Mouse (Mus musculus): Measurements from ENCODE around the gene Nubp1.
A peak's percentile ranks its signal among the peaks of the same experiment; 100 is the strongest.

Gene Nubp1

DNA sequence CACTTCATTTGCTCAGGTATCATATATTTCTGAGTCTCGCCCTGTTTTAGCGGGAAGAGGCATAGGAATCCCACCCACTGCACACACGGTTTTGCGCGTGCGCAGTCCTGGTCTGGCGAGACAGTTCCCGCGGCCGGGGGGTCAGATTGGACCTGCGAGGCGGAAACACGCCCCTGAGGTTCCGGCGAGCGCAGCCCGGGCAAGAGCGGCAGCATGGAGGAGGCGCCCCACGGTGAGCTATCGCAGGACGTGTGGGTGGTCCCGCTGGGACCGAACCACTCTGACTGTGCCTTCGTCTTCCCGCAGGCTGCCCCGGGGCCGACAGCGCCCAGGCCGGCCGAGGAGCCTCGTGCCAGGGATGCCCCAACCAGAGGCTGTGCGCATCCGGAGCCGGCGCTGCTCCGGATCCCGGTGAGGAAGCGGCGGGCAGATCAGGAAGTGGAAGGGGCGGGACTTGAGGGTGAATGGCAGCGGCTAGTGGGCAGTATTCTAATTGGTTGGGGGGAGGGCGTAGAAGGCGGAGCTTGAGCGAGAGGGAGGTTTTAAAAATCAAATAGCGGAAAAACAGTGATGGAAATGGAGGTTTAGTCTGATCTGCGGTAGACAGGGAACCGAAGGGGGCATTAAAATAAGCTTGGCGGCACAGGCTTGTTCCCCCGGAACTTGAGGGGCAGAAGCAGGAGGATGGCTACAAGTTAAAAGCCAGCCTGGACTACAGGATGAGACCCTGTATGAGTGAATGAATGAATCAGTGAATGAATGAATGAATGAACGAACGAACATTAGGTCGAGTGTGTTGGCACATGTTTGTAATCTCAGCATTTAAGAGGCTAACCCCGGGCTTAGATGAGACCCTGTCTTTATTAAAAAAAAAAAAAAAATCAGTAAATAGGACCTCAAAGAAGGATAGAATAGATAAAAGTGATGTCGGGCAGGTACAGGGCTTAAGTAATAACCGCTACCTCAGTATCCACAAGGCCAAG lies at the start of gene Nubp1:
Gene Nubp1 (plus strand): TSS at position 185 of the 983 bp plus-strand sequence.
- peak; percentile 86 to 87 for DNase-seq (ENCODE audit: low spot score in 2 of 2)

DNA sequence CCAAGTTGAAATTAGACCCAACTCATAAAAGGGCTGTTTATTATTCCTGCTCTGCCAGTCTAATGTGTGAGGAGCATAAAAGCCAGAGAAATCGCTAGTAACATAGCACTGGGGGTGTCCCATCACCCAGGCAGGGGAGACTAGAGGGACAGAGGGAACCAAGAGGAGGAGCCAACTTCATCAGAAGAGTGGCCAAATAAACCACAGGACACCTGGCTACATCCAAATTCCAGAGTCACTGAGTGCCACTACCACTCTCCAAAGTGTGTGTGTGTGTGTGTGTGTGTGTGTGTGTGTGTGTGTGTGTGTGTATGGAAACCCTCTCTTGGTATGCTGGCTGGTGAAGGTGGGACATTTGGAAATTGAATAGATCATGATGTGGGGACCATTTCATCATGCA lies 48.7 kb upstream of the Nubp1 start:
- DNase-seq (ENCODE audit: low spot score in 2 of 2) = no peak

DNA sequence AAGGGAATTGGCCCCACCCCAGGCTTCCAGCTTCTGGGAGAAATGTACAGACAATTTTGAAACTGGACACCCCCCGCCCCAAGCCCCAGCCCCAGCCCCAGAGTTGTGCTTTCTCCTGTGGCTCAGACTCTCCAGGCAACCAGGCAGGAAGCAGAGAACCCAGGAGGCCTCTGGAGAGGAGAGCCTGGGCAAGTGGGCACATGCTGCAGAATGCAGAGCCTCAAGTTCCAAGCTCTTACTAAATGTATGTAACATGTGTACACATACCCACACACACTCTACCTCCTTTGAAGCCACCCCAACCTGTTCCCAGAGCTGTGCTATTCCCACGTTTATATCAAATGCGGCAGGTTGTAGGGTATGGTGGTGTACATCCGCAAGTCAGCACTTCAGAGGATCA lies 46.0 kb upstream of the Nubp1 start:
- no peak for DNase-seq (ENCODE audit: low spot score in 2 of 2)

DNA sequence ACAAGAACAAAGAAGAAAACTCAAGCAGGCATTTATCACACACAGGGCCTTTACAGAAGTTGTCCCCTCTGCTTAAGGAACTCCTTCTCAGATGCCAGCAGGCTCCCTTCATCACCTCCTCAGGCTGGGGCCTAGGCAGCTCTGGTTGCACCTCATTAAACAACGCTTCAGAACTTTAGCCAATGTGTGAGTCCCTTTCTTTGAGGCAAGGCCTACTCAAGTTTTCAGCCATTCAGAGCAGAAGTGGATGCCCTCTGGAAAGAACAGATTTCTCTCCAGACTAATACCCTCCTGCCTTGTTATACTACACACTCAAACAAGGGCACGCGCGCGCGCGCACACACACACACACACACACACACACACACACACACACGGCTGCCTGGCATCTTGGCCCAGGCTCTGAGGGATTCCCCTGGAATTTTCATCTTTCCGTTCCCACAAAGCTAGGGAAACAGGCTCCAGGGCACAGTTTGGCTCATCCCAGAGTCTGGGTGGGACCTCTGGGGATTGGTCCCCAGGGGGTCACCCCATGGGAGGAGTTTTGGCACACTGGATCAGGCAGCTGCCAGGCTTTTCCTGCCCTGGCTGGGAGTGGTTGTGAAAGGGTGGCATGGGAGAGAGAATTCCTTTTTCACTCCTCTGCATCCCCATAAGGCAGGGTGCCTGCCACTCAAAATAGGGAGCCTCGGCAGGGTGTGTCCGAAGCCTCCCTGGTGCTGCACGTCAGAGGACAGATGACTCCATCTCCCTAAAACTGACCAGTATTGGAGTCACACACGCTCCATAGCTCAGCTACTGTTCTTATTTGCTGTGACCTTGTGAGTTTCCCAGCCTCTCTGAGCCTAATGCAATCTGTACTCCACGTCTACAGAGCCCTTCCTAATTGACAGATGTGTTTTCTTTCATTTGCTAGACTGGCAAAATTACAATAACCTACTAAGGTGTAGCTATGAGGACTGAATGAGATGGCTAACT lies 45.2 kb upstream of the Nubp1 start:
- DNase-seq (ENCODE audit: low spot score in 2 of 2) = peak; percentile 21 to 59

DNA sequence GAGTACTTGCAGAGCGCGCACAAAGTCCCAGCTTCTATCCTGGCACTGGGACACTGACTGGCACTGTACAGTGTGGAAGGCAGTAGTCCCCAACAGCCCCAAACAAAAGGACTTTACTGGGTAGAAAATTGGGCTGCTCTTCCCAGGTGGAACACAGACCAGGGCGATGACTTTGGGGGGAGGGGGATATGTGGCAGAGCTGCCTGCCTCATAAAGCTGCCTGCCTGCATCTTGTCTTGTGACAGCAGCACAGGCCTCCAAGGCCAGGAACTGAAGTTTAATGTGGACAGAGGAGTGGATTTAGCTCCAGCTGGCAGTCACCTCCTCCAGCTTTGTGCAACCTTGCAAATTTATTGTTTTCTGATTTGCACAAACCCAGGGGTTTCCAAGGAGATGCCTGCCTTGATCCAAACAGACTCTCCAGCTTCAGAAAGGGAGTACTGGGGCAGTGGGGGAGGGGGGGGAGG lies 42.2 kb upstream of the Nubp1 start:
- DNase-seq (ENCODE audit: low spot score in 2 of 2) = no peak

DNA sequence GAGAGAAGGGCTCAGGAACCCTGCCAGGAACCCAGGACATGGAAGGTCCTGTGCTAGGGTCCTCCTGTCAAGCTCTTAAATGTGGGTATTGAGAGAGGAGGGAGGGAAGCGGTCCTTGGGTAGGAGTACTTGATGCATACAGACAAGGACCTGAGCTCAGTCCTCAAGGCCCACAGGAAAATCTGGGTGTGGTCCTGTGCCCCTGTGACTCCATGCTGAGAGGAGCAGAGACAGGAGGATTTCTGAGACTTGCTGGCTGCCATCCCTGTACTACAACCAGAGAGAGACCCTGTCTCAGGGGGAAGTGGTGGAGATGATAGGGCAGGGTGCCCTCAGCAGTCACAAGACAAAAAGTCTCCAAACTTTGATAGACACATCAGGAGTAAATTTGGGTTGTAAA lies 41.8 kb upstream of the Nubp1 start:
- no peak for DNase-seq (ENCODE audit: low spot score in 2 of 2)

DNA sequence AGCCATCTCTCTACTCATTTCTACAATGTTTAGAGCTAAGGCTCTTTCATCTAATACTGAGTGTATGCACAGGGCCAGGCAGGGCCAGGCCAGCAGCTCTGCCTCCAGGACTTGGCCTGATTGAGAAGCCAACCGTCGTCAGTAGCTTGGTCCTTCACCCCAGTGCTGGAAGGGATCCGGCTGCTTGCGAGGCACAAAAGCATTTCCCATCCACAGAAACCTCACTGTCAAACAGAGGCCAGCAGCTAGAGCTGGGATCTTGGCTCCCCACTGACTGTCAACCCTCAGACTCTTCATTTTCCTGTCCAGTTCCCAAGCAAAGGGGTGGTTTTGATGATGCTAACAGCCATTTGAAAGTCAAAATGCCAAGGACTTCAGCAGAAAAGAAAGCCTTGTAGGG lies 39.4 kb upstream of the Nubp1 start:
- DNase-seq (ENCODE audit: low spot score in 2 of 2) = no peak

DNA sequence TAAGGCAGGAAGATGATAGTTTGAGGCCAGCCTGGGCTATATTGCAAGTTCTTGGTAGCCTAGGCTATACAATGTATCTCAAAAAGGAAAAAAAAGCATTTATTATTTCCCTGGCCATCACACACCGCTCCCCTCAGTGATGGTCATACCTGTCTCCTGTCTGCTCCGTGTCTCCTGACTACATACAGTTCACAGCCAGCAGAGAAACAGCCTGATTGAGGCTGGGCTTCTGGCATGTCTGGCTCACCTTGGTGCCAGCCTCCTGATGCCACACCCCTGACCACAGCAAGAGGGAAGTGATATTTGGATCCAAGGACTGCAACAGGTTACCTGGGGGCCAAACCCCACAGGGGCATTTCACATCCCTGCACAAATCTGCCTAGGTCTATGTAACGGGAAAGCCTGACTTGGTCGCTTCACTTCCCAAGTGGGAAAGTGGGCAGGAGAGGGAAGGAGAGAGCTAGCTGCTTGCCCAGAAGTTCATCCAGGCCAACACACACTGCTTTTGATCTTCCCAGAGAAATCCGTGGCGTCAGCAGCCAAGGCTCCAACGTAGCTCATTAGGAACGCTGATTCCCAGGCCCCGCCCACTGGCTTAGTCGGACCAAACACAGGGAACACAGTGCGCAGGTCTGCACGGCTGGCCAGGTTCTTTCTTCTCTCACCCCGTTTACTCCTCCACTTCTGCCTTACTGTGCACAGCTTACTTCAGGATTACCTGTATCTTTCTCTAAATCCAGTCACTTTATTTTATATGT lies 37.3 kb upstream of the Nubp1 start:
- no peak for DNase-seq (ENCODE audit: low spot score in 2 of 2)

DNA sequence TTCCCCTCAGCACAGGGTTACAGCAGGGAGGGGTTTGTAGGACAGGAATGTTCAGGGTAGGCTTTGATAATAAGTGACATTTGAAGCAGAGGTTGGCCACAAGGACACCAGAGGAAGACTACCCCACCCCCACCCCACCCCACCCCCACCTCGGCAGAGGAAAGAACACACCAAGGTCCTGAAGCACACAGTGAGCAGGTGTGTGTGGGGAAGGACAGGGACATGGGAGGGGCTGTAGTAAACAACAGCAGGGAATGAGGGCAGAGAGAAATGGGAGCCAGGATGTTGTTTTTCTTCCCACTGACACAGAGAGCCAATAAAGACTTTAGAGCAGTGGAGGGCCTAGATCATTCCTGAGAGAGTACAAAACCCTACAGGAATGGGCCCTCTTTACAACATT lies 34.5 kb upstream of the Nubp1 start:
- DNase-seq (ENCODE audit: low spot score in 2 of 2) = no peak

DNA sequence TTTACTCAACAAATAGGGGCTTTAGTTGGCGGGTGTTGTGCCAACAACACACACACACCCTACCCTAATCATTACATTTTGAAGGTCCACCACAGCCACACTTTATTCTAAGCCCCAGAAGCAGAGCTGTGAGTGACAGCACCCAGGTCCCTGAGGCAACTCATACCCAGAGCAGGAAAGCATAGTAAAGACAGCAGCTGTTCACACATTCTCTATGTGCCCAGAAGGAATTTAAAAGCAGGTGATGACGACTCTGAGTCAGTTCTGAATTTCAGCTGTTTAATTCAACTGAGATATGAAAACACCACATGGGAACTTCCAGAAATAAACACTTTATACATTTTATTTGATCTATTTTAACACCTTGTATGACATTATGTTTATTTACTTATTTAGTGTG lies 32.2 kb upstream of the Nubp1 start:
- no peak for DNase-seq (ENCODE audit: low spot score in 2 of 2)

DNA sequence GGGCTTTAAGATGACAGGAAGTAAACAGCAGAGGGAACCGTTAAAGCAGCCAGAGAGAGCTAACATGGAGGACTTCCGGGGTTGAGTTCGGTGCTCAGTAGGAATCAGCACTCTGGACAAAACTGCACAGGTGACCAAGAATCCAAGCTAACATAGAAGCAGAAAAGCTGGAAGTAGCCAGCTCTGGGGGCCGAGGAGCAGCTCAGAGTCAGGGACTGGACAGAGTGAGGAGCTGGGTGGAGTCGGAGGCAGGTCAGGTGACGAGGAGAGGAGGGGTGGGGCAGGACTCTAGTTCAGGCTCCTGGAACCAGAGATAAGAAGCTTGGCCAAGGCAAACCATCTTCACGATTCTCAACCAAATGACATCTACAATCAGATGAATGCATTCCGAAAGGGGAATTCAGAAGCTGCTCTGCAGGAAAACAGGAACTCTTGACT lies 27.7 kb upstream of the Nubp1 start:
- no peak for DNase-seq (ENCODE audit: low spot score in 2 of 2)

DNA sequence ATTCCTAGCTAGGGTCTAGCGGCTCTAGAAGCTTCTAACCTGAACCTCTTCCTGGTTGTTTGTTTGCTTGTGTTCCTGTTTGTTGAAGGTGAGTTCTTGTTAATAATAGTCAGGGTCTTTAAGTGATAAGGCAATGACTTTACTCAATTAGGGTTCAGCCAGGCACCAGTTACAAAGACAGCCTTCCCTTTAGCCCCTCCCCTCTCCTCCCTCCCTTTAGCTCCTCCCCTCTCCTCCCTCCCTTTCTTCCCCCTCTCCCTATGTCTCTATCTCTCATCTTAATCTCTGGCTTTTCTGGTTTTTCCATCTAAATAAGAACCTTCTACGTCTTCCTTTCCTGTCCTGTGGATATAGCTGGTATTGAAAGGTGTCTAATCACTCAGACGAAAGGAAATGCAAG lies 27.2 kb upstream of the Nubp1 start:
- DNase-seq (ENCODE audit: low spot score in 2 of 2) = no peak

DNA sequence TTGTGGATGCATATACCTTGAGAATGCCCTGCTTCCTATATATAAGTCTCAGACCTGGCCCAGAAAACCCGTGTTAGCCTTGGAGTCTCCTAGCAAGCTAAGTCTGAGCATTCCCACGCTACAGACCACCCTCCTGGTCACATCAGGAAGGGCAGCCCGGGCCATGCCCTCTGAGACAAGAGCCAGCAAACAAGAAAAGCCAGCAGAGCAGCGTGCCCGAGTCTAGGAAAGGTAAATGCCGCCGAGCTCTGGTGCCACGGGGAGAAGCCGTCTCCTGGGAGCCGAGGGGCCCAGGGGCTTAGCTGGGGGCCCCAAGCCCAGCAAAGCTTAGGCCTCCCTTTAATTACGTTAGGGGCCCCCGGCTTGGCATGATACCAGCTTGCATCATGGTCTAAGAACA lies 26.5 kb upstream of the Nubp1 start:
- DNase-seq (ENCODE audit: low spot score in 2 of 2) = no peak

DNA sequence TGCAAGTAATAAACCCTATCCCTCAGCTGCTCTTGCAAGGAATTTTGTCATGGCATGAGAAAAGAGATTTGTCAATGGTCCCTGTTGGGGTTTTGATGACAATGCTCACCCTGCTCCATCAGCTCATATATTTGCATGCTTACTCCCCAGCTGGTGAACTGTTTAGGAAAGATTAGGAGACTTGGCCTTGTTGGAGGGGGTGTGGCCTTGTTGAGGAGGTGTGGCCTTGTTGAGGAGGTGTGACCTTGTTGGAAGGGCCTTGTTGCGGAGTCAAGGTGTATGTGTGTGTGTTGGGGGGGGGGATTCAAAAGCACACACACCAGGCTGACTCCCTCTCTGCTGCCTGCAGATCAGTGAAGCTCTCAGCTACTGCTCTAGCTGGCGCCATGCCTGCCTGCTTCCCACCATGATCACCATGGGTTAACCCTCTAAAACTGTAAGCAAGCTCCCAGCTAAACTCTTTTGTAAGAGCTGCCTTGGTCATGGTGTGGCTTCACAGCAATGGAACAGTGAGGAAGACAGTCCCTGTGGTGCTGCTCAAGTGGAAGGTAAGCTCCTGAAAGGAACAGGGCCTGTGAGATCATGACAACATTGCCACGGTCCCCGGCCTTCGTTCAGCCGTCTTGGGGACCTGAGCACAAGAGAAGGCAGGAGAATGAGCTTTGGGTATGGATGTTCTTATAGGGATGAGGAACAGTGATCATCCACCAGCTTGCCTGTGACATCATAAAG lies 22.9 kb upstream of the Nubp1 start:
- no peak for DNase-seq (ENCODE audit: low spot score in 2 of 2)

DNA sequence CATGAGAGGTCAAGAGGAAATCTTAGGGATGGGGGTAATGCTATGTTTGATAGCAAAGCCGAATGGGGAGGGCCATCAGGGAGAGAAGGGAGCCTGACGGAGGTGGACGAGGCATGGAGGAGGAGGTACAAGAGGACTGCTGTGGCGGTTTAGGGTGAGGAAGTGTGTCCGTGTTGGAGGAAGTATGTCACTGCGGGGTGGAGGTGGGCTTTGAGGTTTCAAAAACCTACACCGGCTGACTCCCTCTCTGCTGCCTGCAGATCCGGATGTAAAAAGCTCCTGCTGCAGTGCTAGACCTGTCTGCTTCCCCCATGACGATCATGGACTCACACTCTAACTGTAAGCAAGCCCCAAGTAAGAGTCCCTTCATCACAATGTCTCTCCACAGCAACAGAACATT lies 19.2 kb upstream of the Nubp1 start:
- no peak for DNase-seq (ENCODE audit: low spot score in 2 of 2)

DNA sequence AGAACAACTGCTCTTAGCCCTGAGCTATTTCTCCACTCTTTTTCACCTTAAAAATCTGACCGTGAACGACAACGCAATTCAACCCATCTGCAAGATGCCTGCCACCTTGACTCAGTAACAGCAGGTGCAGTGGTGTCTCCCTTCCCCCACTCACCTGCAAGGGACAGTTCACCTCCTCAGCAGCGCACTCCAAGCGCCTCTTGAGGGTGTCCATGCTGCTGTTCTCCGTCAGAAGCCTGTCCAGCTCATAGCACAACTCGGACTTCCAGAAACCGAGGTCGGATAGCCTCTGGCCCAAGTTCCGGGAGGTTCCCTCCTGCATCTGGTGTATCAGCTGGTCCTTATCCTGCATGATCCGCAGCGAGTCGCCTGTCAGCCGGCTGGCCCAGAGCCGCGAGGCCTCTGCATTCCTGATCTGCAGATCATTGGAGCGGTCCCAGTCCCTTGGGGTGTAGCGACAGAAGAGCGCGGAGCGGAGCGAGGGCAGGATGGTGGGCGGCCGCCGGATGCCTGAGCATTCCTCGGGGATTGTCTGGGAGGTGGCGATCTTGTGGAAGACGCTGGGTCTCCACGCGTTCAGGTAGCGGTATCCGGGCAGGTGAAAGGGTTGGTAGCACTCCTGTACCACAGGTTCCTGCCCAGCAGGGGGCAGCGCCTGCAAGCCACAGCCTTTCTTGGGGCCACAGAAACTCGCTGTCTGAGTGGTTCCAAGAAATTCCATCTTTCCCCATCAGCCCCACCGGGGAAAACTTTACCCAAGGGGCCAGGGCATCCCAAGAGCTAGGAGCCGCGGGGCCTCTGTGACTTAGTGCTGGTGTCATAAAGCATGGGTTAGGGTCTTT lies 16.8 kb upstream of the Nubp1 start, which contains the start of gene Tekt5:
Gene Tekt5 (minus strand): TSS at position 792 of the 842 bp plus-strand sequence.
- no peak for DNase-seq (ENCODE audit: low spot score in 2 of 2)

DNA sequence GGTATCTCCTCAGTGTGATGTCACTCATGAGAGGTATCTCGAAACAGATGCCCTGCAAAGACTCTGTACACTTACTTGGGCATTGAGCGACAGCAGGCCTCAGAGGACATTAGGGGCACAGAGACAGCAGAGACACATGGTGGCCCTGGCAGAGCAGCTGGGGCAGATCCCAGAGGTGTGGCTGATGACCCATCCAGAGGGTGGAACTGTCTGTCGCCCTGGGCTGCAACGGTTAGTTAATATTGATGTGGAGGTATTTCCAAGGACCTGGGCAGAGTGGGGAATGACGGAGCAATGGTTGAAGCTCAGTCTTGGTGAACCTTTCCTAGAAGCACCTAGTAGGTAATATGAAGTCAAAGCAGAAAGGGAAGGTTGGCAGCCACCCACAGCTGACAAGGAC lies 13.0 kb upstream of the Nubp1 start:
- no peak for DNase-seq (ENCODE audit: low spot score in 2 of 2)

DNA sequence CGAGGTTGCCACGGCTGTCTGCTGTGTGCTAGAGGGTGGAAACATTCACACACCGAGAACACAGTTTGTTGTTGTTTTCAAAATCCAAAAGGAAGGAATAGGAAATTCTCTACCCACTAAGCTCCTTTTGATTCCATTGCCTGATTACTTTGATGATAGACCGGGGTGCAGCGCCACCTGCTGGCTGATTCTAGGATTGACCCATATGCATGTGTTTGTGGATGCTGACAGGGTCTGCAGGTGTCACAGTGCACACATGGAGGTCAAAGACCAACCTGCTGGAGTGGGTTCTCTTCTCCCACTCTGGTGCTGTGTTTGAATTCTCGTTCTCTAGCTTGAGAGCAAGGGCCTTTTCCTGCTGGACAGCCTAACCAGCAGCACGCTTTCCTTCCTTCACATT lies 12.6 kb upstream of the Nubp1 start:
- peak; percentile 63 to 89 for DNase-seq (ENCODE audit: low spot score in 2 of 2)

DNA sequence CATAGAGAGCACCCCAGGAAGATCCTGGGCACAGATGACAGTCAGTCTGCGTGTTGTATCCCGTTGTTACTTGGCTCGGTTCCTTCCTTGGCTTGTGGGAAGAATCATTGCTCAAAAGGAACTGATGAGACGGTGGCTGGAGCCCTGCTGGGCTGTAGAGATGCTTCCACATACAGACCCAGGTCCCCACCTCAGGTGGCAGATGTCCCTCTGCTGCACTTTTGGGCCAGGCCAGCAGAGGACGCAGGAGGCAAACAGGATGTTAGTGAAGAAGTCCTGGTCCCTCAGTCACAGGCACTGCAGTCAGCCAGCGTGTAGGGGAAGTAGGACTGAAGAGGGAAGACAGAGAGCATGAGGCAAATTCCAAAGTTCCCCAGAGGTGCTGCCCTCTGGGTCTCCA lies 4.2 kb downstream of the Nubp1 start:
- DNase-seq (ENCODE audit: low spot score in 2 of 2) = peak; percentile 37 to 38

DNA sequence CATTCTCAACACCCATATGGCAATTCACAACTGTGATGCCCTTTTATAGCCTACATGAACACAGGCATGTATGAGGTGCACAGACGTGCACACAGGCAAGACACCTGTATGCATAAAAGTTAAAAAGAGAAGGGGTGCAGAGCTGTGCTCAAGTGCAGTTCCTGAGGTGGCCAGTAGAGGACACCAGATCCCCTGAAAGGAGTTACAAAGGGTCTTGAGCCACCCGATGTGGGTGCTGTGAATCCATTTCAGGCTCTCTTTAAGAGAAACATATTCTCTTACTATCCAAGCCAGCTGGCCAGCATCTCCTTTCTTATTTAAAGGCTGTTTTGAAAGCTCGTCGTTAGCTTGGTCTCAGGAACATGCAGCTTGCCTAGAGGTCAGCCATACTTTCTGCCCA lies 5.1 kb downstream of the Nubp1 start:
- no peak for DNase-seq (ENCODE audit: low spot score in 2 of 2)

Data from frontal cortex, postnatal 14 days (tissue).